Mouse (Mus musculus): Measurements from ENCODE around the gene Gm10134.

DNA sequence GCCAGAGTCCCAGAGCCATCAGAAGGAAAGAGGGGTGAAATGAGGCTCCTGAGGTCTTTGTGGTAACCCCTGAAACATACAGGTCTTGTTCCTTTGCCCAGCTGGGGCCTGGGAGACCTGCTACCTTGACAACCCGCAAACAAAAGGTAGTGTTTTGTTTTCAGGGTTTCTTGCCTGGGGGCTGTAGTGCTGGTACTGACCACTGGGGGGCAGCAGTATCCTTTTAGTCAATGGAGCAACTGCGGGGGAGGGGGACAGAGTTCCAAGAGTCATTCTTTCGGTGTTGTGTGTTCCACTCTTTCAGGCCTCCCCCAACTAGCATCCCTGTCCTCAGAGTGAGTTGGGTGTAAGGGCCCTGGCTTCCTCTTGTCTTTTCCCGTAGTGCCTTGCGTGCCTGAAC lies 8.6 kb downstream of the Gm10134 start:
- TF ChIP-seq CTCF (IDR thresholded peaks at IDR 0.05; ENCODE audit: control insufficient read depth, insufficient read depth, low read length), result peak; percentile 85
- TF ChIP-seq POLR2A (IDR thresholded peaks at IDR 0.05; ENCODE audit: borderline replicate concordance, control insufficient read depth, low read depth, low read length), result no peak

Data from bone marrow, adult 2 months (tissue).